Comparison of ENCODE assay signal across 8 mouse cellular contexts in the genomic region with DNA sequence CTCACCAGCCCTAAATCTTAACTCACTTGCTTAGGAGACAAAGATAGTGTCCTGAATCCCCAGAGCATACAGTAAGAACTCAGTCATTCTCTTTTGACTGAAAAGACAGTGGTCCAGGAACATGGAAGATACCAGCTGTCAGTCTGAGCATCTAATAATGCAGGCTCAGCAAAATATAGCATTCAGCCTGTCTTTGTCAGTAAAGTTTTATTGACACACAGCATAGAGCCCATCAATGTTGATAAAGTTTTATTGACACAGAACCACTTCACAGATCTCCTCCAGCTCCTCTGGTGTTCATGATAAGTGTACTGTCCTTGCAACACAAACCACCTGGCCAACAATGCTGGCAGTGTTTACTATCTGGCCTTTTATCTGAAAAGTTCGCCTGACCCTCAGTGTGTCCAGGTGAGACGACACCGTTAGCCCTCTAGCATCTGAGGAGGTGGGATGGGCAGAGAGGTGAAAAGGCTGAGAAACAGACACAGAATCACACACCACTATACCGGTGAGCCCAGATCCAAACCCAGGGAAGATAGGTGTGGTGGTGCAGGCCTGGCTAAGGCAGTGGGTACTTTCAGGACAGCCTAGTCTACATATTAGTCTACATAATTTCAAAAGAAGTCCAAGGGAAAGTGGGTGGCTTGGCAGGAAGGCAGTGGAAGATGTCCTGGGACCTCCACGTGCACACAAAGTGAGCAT. TPM values are rescaled to one million over a fixed set of nuclear protein-coding genes. Genes with fewer than 3 reads are reported as not detected.
DNase-seq lines count a peak whose midpoint lies in the region; ATAC-seq lines count a peak whose summit lies in the region.
"Had no signal": no experiment of that assay in that cellular context is flagged by ENCODE, and none has a peak within 500 bp of the region (broad histone marks: within the 10 kb centered on the region; RNA-seq: fewer than 3 reads in every experiment).

No protein-coding gene starts in this region.

- H3K27me3 ChIP-seq in intestine, embryonic 14.5 days (replicated peaks; ENCODE audit: control insufficient read depth, insufficient read depth, low read length), result no peaks in the 10 kb centered on the region
- H3K27me3 ChIP-seq in intestine, embryonic 15.5 days (replicated peaks), result no peaks in the 10 kb centered on the region
- H3K27me3 ChIP-seq in midbrain, embryonic 13.5 days, result no peaks in the 10 kb centered on the region
- no peaks in the 10 kb centered on the region for H3K27me3 ChIP-seq in midbrain, embryonic 11.5 days (ENCODE audit: control insufficient read depth, insufficient read depth, low read length)
- no peaks in the 10 kb centered on the region for H3K27me3 ChIP-seq in hindbrain, embryonic 15.5 days
- H3K27me3 ChIP-seq: lung, embryonic 15.5 days had no signal

- H3K4me3 ChIP-seq in intestine, embryonic 14.5 days (ENCODE audit: low read depth, low read length), result no peak overlapping the region
- H3K4me3 ChIP-seq in intestine, embryonic 15.5 days (replicated peaks), result no peak overlapping the region
- H3K4me3 ChIP-seq in midbrain, embryonic 13.5 days (replicated peaks), result peak overlapping the region; percentile 96
- no peak overlapping the region for H3K4me3 ChIP-seq in midbrain, embryonic 11.5 days (ENCODE audit: low read depth, low read length)
- peak overlapping the region; percentile 98 for H3K4me3 ChIP-seq in hindbrain, embryonic 15.5 days

- peak overlapping the region; percentile 1; the same call in 1 of the 2 replicates for H3K27ac ChIP-seq in intestine, embryonic 14.5 days (ENCODE audit: low read depth)
- no peak overlapping the region for H3K27ac ChIP-seq in intestine, embryonic 15.5 days
- no peak overlapping the region for H3K27ac ChIP-seq in midbrain, embryonic 13.5 days
- H3K27ac ChIP-seq in midbrain, embryonic 11.5 days (ENCODE audit: low read depth, low read length), result no peak overlapping the region
- H3K27ac ChIP-seq in hindbrain, embryonic 15.5 days (replicated peaks), result no peak overlapping the region
- H3K27ac ChIP-seq: lung, embryonic 15.5 days had no signal

- H3K9ac ChIP-seq in intestine, embryonic 14.5 days (ENCODE audit: low read length), result no peak overlapping the region
- H3K9ac ChIP-seq in intestine, embryonic 15.5 days, result no peak overlapping the region
- no peak overlapping the region for H3K9ac ChIP-seq in midbrain, embryonic 13.5 days (replicated peaks)
- H3K9ac ChIP-seq in midbrain, embryonic 11.5 days (ENCODE audit: low read length), result no peak overlapping the region
- H3K9ac ChIP-seq in hindbrain, embryonic 15.5 days, result no peak overlapping the region

- H3K4me1 ChIP-seq in intestine, embryonic 14.5 days (replicated peaks; ENCODE audit: control insufficient read depth, insufficient read depth, low read length), result peaks cover 12% of the 10 kb centered on the region
- H3K4me1 ChIP-seq in intestine, embryonic 15.5 days (replicated peaks), result peaks cover 22% of the 10 kb centered on the region
- peaks cover 30% of the 10 kb centered on the region for H3K4me1 ChIP-seq in midbrain, embryonic 13.5 days (replicated peaks)
- peaks cover 20% of the 10 kb centered on the region for H3K4me1 ChIP-seq in midbrain, embryonic 11.5 days (ENCODE audit: control insufficient read depth, insufficient read depth, low read length)
- peaks cover 37% of the 10 kb centered on the region for H3K4me1 ChIP-seq in hindbrain, embryonic 15.5 days (replicated peaks)

- ATAC-seq in intestine, embryonic 14.5 days (replicated peaks; ENCODE audit: low FRiP score, low TSS enrichment, low read depth), result no peak
- no peak for ATAC-seq in intestine, embryonic 15.5 days
- ATAC-seq in midbrain, embryonic 13.5 days, result no peak
- no peak for ATAC-seq in midbrain, embryonic 11.5 days (ENCODE audit: low FRiP score)
- no peak for ATAC-seq in hindbrain, embryonic 15.5 days (ENCODE audit: low FRiP score, low read depth)

- H3K4me2 ChIP-seq in intestine, embryonic 14.5 days (ENCODE audit: low read length), result no peak overlapping the region
- no peak overlapping the region for H3K4me2 ChIP-seq in intestine, embryonic 15.5 days (replicated peaks)
- peak overlapping the region; percentile 93; the same call in 1 of the 2 replicates for H3K4me2 ChIP-seq in midbrain, embryonic 13.5 days (replicated peaks)
- H3K4me2 ChIP-seq in midbrain, embryonic 11.5 days, result no peak overlapping the region
- H3K4me2 ChIP-seq in hindbrain, embryonic 15.5 days, result peak overlapping the region; percentile 87; the same call in 1 of the 2 replicates

- DNase-seq in intestine, embryonic 14.5 days (ENCODE audit: low spot score), result no peak
- no peak for DNase-seq in midbrain, embryonic 11.5 days (ENCODE audit: low spot score, missing footprints)
- no peak for DNase-seq in right cerebral cortex, postnatal 10 days (ENCODE audit: low spot score in 2 of 2)
- DNase-seq in adrenal gland, adult (ENCODE audit: inconsistent age in 2 of 2, low spot score in 1 of 2), result no peak

- H3K36me3 ChIP-seq in intestine, embryonic 14.5 days (ENCODE audit: control insufficient read depth, insufficient read depth, low read length), result no peaks in the 10 kb centered on the region
- H3K36me3 ChIP-seq in intestine, embryonic 15.5 days, result no peaks in the 10 kb centered on the region
- no peaks in the 10 kb centered on the region for H3K36me3 ChIP-seq in midbrain, embryonic 13.5 days
- no peaks in the 10 kb centered on the region for H3K36me3 ChIP-seq in midbrain, embryonic 11.5 days (ENCODE audit: control insufficient read depth, insufficient read depth, low read length)
- H3K36me3 ChIP-seq in hindbrain, embryonic 15.5 days, result no peaks in the 10 kb centered on the region
- H3K36me3 ChIP-seq: lung, embryonic 15.5 days had no signal

- no peaks in the 10 kb centered on the region for H3K9me3 ChIP-seq in intestine, embryonic 14.5 days (ENCODE audit: control insufficient read depth, low read length)
- H3K9me3 ChIP-seq in intestine, embryonic 15.5 days, result no peaks in the 10 kb centered on the region
- no peaks in the 10 kb centered on the region for H3K9me3 ChIP-seq in midbrain, embryonic 13.5 days
- H3K9me3 ChIP-seq in midbrain, embryonic 11.5 days (ENCODE audit: control insufficient read depth, low read length), result no peaks in the 10 kb centered on the region
- H3K9me3 ChIP-seq in hindbrain, embryonic 15.5 days, result no peaks in the 10 kb centered on the region
- H3K9me3 ChIP-seq: lung, embryonic 15.5 days had no signal

- WGBS in intestine, embryonic 14.5 days, result 71% methylated on average over 5 of the region's 5 CpGs
- 73% methylated on average over 5 of the region's 5 CpGs for WGBS in intestine, embryonic 15.5 days
- 79% methylated on average over 5 of the region's 5 CpGs for WGBS in midbrain, embryonic 13.5 days
- 86% methylated on average over 5 of the region's 5 CpGs for WGBS in midbrain, embryonic 11.5 days
- WGBS in hindbrain, embryonic 15.5 days, result 86% methylated on average over 5 of the region's 5 CpGs

RNA-seq across cellular contexts. Expression of a gene that starts 0.9 kb away (rescaled TPM):
- polyA plus RNA-seq in intestine, embryonic 14.5 days (2014; fragmentation: Nextera tagmentation; extraction: Ambion mirVana), result 63.4 and 66.2 TPM in 2 replicates
- polyA plus RNA-seq in intestine, embryonic 15.5 days (2015; fragmentation: Nextera tagmentation; extraction: Ambion mirVana), result 48.1 and 48.5 TPM in 2 replicates
- 246 and 261 TPM in 2 replicates for polyA plus RNA-seq in midbrain, embryonic 13.5 days (2015; fragmentation: Nextera tagmentation; extraction: Ambion mirVana)
- 109 and 129 TPM in 2 replicates for polyA plus RNA-seq in midbrain, embryonic 11.5 days (2014; fragmentation: Nextera tagmentation; extraction: Ambion mirVana)
- 277 and 303 TPM in 2 replicates for polyA plus RNA-seq in hindbrain, embryonic 15.5 days (2015; fragmentation: Nextera tagmentation; extraction: Ambion mirVana)

RNA-seq across cellular contexts. Expression of a gene that starts 1.7 kb away (rescaled TPM):
- polyA plus RNA-seq in intestine, embryonic 14.5 days (2014; fragmentation: Nextera tagmentation; extraction: Ambion mirVana), result 0.45 TPM in 1 of 2 replicates, not detected in the other
- polyA plus RNA-seq in intestine, embryonic 15.5 days (2015; fragmentation: Nextera tagmentation; extraction: Ambion mirVana), result 0.09 TPM in 1 of 2 replicates, not detected in the other
- polyA plus RNA-seq in midbrain, embryonic 13.5 days (2015; fragmentation: Nextera tagmentation; extraction: Ambion mirVana), result not detected in 2 replicates
- polyA plus RNA-seq in midbrain, embryonic 11.5 days (2014; fragmentation: Nextera tagmentation; extraction: Ambion mirVana), result 0.10 and 0.40 TPM in 2 replicates
- polyA plus RNA-seq in hindbrain, embryonic 15.5 days (2015; fragmentation: Nextera tagmentation; extraction: Ambion mirVana), result 0.27 and 0.28 TPM in 2 replicates

RNA-seq across cellular contexts. Expression of a gene that starts 15.4 kb away (rescaled TPM):
- polyA plus RNA-seq in intestine, embryonic 14.5 days (2014; fragmentation: Nextera tagmentation; extraction: Ambion mirVana), result 10.1 and 11.1 TPM in 2 replicates
- 14.0 and 16.1 TPM in 2 replicates for polyA plus RNA-seq in intestine, embryonic 15.5 days (2015; fragmentation: Nextera tagmentation; extraction: Ambion mirVana)
- polyA plus RNA-seq in midbrain, embryonic 13.5 days (2015; fragmentation: Nextera tagmentation; extraction: Ambion mirVana), result 0.63 and 1.1 TPM in 2 replicates
- 0.60 and 1.2 TPM in 2 replicates for polyA plus RNA-seq in midbrain, embryonic 11.5 days (2014; fragmentation: Nextera tagmentation; extraction: Ambion mirVana)
- polyA plus RNA-seq in hindbrain, embryonic 15.5 days (2015; fragmentation: Nextera tagmentation; extraction: Ambion mirVana), result 2.3 and 2.5 TPM in 2 replicates

RNA-seq across cellular contexts. Expression of a gene that starts 25.7 kb away (rescaled TPM):
- 80.3 and 90.3 TPM in 2 replicates for polyA plus RNA-seq in intestine, embryonic 14.5 days (2014; fragmentation: Nextera tagmentation; extraction: Ambion mirVana)
- polyA plus RNA-seq in intestine, embryonic 15.5 days (2015; fragmentation: Nextera tagmentation; extraction: Ambion mirVana), result 89.8 and 91.6 TPM in 2 replicates
- 71.5 and 82.3 TPM in 2 replicates for polyA plus RNA-seq in midbrain, embryonic 13.5 days (2015; fragmentation: Nextera tagmentation; extraction: Ambion mirVana)
- 69.9 and 81.9 TPM in 2 replicates for polyA plus RNA-seq in midbrain, embryonic 11.5 days (2014; fragmentation: Nextera tagmentation; extraction: Ambion mirVana)
- polyA plus RNA-seq in hindbrain, embryonic 15.5 days (2015; fragmentation: Nextera tagmentation; extraction: Ambion mirVana), result 103 and 125 TPM in 2 replicates

RNA-seq across cellular contexts. Expression of a gene that starts 28.3 kb away (rescaled TPM):
- 78.3 and 87.9 TPM in 2 replicates for polyA plus RNA-seq in intestine, embryonic 14.5 days (2014; fragmentation: Nextera tagmentation; extraction: Ambion mirVana)
- polyA plus RNA-seq in intestine, embryonic 15.5 days (2015; fragmentation: Nextera tagmentation; extraction: Ambion mirVana), result 141 and 154 TPM in 2 replicates
- polyA plus RNA-seq in midbrain, embryonic 13.5 days (2015; fragmentation: Nextera tagmentation; extraction: Ambion mirVana), result 0.36 and 0.85 TPM in 2 replicates
- 0.41 TPM in 1 of 2 replicates, not detected in the other for polyA plus RNA-seq in midbrain, embryonic 11.5 days (2014; fragmentation: Nextera tagmentation; extraction: Ambion mirVana)
- 0.49 and 0.92 TPM in 2 replicates for polyA plus RNA-seq in hindbrain, embryonic 15.5 days (2015; fragmentation: Nextera tagmentation; extraction: Ambion mirVana)

Comparison
In these comparisons a context has a peak if more than half of its experiments do, and no peak if none do; other contexts are left out.
1. H3K4me2 ChIP-seq: peak in midbrain, embryonic 13.5 days (single experiment) and hindbrain, embryonic 15.5 days (single experiment); none in intestine, embryonic 14.5 days (single experiment), intestine, embryonic 15.5 days (single experiment) and midbrain, embryonic 11.5 days (single experiment).
2. H3K4me3 ChIP-seq: peak in midbrain, embryonic 13.5 days (single experiment) and hindbrain, embryonic 15.5 days (single experiment); none in intestine, embryonic 14.5 days (single experiment), intestine, embryonic 15.5 days (single experiment) and midbrain, embryonic 11.5 days (single experiment).